Mouse (Mus musculus): ENCODE data around the gene Bpifa5.

Gene Bpifa5

DNA sequence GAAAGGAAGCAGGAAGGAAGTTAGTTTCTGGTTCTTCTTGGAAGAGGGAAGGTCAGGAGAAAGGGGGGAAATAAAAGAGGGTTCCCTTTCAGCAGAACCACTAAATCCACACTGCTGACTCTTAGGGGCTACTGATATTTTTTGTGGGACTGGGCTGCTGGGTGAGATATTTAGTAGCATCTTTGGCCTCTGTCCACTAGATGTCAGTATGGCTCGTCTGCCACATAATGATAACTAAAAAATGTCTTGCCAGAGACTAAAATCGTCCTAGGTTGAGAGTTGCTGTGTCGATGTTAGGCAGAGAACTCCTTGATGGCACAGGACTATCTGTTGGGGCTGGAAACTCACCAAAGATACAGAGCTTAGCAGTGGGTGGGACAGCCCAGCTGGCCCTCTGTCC, 46.7 kb downstream of the Bpifa5 start:
- DNase-seq = peak; percentile 52

DNA sequence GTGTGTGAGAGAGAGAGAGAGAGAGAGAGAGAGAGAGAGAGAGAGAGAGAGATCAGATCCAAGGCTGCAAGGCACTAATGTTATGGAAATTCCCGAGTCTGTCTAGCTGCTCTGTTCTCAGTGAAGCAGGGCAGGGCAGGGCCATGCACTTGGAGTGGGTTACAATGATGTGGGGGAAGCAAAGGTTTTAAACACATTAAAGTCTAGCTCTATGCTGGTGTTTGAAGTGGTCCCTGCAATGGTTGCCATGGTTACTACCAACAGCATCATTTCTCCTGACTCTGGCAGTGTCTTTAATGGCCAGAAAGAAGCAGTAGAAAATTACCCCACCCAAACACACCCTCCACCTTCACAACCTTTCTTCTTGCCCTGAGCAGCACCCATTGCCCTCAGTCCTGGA, 48.7 kb downstream of the Bpifa5 start:
- no peak for DNase-seq

DNA sequence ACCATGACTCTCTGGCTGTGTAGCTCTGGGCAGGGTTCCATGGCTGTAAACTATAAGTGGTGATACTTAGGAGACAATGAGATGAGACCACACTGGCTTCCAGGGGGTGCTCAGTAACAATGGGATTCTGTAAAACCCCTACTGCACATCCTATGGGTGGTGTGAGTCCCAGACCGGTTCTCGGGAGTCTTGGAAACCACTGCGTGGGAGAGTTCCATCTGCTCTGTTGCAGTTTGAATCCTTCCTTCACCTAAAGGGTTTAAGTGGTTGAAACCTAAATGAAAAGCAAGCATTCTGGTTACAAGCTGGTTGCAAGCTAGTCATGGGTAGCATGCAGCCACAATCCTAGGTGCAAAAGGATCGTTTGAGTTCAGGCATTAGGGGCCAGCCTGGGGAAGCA, 49.5 kb downstream of the Bpifa5 start:
- DNase-seq = no peak

DNA sequence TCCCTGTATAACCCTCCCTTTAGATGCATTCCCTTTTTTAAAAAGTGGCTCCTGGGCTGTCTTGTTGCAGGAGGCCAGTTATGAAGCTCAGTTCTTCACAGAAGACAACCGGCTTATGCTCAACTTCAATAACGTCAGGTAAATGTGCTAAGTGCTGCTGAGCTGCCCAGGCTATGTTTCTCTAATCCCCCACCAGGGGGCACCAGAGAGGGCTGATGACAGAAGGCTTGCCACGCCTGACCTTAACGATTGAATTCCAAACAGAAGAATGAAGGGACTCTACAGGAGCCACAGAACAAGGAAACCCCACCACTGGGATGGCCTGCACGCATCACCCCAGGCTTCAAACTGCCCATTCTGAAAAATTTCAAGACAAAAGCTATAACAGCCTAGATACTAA, 52.8 kb downstream of the Bpifa5 start:
- peak; percentile 83 for DNase-seq
